Comparison of ENCODE assay signal across 14 mouse cellular contexts in the genomic region with DNA sequence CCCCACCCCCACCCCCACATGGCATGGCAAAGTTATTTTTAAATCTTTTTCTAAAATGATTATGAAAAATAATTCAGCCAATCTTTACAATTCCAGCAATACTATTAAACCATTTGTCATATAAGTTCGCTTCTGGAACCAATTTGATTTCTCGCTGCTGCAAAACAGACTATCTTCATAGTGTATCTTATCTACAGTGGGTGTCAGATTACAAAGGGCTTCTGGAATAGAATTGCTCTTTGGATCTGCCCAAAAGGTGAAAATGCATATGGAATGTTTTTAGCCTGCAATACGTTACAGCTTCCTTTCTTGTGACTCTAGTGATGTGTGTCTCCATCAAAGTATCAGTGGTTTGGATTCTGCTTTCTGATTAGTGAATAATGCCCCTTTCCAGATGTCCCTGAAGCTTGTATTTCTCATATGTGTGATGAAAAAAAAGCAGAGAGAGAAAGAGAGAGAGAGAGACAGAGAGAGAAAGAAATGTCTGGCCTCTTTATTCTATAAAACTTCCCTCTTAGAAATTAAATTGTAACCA. TPM values are rescaled to one million over a fixed set of nuclear protein-coding genes. Genes with fewer than 3 reads are reported as not detected.
DNase-seq lines count a peak whose midpoint lies in the region; ATAC-seq and TF ChIP-seq lines count a peak whose summit lies in the region.
"Had no signal": no experiment of that assay in that cellular context is flagged by ENCODE, and none has a peak within 500 bp of the region (broad histone marks: within the 10 kb centered on the region; RNA-seq: fewer than 3 reads in every experiment).

No protein-coding gene starts in this region.

- TF ChIP-seq POLR2A in brain, embryonic 14.5 days (IDR thresholded peaks at IDR 0.05; ENCODE audit: borderline replicate concordance, extremely low read depth, insufficient read depth, insufficient read length, poor library complexity, severe bottlenecking) = no peak

- ATAC-seq in embryonic facial prominence, embryonic 11.5 days (replicated peaks; ENCODE audit: insufficient number of reproducible peaks, low FRiP score, low TSS enrichment, low read depth) = no peak
- no peak for ATAC-seq in forebrain, postnatal 0 days
- no peak for ATAC-seq in limb, embryonic 15.5 days (ENCODE audit: insufficient number of reproducible peaks, low FRiP score, low TSS enrichment, low read depth)
- ATAC-seq: lung, postnatal 0 days had no signal

- no peak overlapping the region for H3K27ac ChIP-seq in embryonic facial prominence, embryonic 11.5 days (replicated peaks; ENCODE audit: low read depth, low read length)
- H3K27ac ChIP-seq in forebrain, postnatal 0 days (ENCODE audit: low read depth, low read length) = no peak overlapping the region
- peak overlapping the region; percentile 38; the same call in 1 of the 2 replicates for H3K27ac ChIP-seq in limb, embryonic 15.5 days

- peak; percentile 40 for DNase-seq in brain, embryonic 14.5 days (ENCODE audit: low read depth)
- DNase-seq in embryonic facial prominence, embryonic 11.5 days (ENCODE audit: low spot score) = peak; percentile 73
- no peak for DNase-seq in forebrain, postnatal 0 days
- DNase-seq in cerebellum, adult 11 months = no peak
- DNase-seq in adipocyte (ENCODE audit: low spot score) = no peak
- no peak for DNase-seq in adrenal gland, postnatal 4 days (ENCODE audit: low spot score in 2 of 2)
- no peak for DNase-seq in heart, adult 9 months (ENCODE audit: low spot score in 2 of 2)
- DNase-seq: adrenal gland, postnatal 25 days; cerebellum, adult 11-12 months; gastrocnemius, postnatal 14 days; kidney, adult 11 months had no signal

- peak overlapping the region; percentile 15 for H3K4me3 ChIP-seq in embryonic facial prominence, embryonic 11.5 days (ENCODE audit: low read depth, low read length)
- H3K4me3 ChIP-seq in forebrain, postnatal 0 days (ENCODE audit: low read depth, low read length) = peak overlapping the region; percentile 38
- H3K4me3 ChIP-seq in limb, embryonic 15.5 days = no peak overlapping the region

- H3K9me3 ChIP-seq in embryonic facial prominence, embryonic 11.5 days (replicated peaks; ENCODE audit: control insufficient read depth, low read length) = no peaks in the 10 kb centered on the region
- no peaks in the 10 kb centered on the region for H3K9me3 ChIP-seq in forebrain, postnatal 0 days (ENCODE audit: low read length)
- no peaks in the 10 kb centered on the region for H3K9me3 ChIP-seq in limb, embryonic 15.5 days

- H3K4me1 ChIP-seq in embryonic facial prominence, embryonic 11.5 days (ENCODE audit: control insufficient read depth, insufficient read depth, low read length) = no peaks in the 10 kb centered on the region
- H3K4me1 ChIP-seq in forebrain, postnatal 0 days (ENCODE audit: insufficient read depth) = 0 out of 2 replicates have a peak, but pooled peaks cover 4% of the 10 kb centered on the region
- peaks cover 30% of the 10 kb centered on the region for H3K4me1 ChIP-seq in limb, embryonic 15.5 days

- TF ChIP-seq CTCF in brain, embryonic 14.5 days (IDR thresholded peaks at IDR 0.05; ENCODE audit: borderline replicate concordance, extremely low read depth, insufficient read depth, insufficient read length) = no peak
- no peak for TF ChIP-seq CTCF in forebrain, postnatal 0 days (IDR thresholded peaks at IDR 0.05; ENCODE audit: low read depth)

- 16% methylated on average over 3 of the region's 3 CpGs for WGBS in embryonic facial prominence, embryonic 11.5 days
- WGBS in forebrain, postnatal 0 days = 18% methylated on average over 3 of the region's 3 CpGs
- 9% methylated on average over 3 of the region's 3 CpGs for whole genome bisulfite sequencing in limb, embryonic 15.5 days

- H3K4me2 ChIP-seq in embryonic facial prominence, embryonic 11.5 days (ENCODE audit: low read depth, low read length) = no peak overlapping the region
- H3K4me2 ChIP-seq in forebrain, postnatal 0 days (ENCODE audit: low read depth) = peak overlapping the region; percentile 52
- H3K4me2 ChIP-seq in limb, embryonic 15.5 days = no peak overlapping the region

- no peaks in the 10 kb centered on the region for H3K36me3 ChIP-seq in embryonic facial prominence, embryonic 11.5 days (replicated peaks; ENCODE audit: control insufficient read depth, insufficient read depth, low read depth, low read length)
- H3K36me3 ChIP-seq in forebrain, postnatal 0 days (ENCODE audit: insufficient read depth) = no peaks in the 10 kb centered on the region
- no peaks in the 10 kb centered on the region for H3K36me3 ChIP-seq in limb, embryonic 15.5 days

- H3K9ac ChIP-seq in embryonic facial prominence, embryonic 11.5 days (replicated peaks; ENCODE audit: low read length) = no peak overlapping the region
- H3K9ac ChIP-seq in forebrain, postnatal 0 days = peak overlapping the region; percentile 1; the same call in 1 of the 2 replicates
- no peak overlapping the region for H3K9ac ChIP-seq in limb, embryonic 15.5 days

- no peaks in the 10 kb centered on the region for H3K27me3 ChIP-seq in embryonic facial prominence, embryonic 11.5 days (ENCODE audit: control insufficient read depth, insufficient read depth, low read length)
- H3K27me3 ChIP-seq in forebrain, postnatal 0 days (ENCODE audit: insufficient read depth, low read length) = no peaks in the 10 kb centered on the region
- H3K27me3 ChIP-seq in limb, embryonic 15.5 days = no peaks in the 10 kb centered on the region
- H3K27me3 ChIP-seq: CH12.LX had no signal

RNA-seq across cellular contexts. Expression of a gene that starts 1.2 kb away (rescaled TPM):
- 10.3 and 15.1 TPM in 2 replicates for polyA plus RNA-seq in brain, embryonic 14.5 days (2012; rRNA removed)
- 64.5 and 69.2 TPM in 2 replicates for polyA plus RNA-seq in embryonic facial prominence, embryonic 11.5 days (2014; fragmentation: Nextera tagmentation; extraction: Ambion mirVana)
- total RNA-seq in forebrain, postnatal 0 days (2014; rRNA removed) = 27.5 and 45.4 TPM in 2 replicates
- 25.1 and 33.0 TPM in 2 replicates for polyA plus RNA-seq in forebrain, postnatal 0 days (2015; fragmentation: Nextera tagmentation; extraction: Ambion mirVana)
- 13.9 and 14.1 TPM in 2 replicates for polyA plus RNA-seq in limb, embryonic 15.5 days (2015; fragmentation: Nextera tagmentation; extraction: Ambion mirVana)
- 10 to 100 TPM; 15.2 to 16.0 TPM for total RNA-seq in adrenal gland, postnatal 4 days (2021)

RNA-seq across cellular contexts. Expression of a gene that starts 29.5 kb away (rescaled TPM):
- polyA plus RNA-seq in brain, embryonic 14.5 days (2012; rRNA removed) = 24.7 and 29.3 TPM in 2 replicates
- polyA plus RNA-seq in embryonic facial prominence, embryonic 11.5 days (2014; fragmentation: Nextera tagmentation; extraction: Ambion mirVana) = 39.6 and 39.9 TPM in 2 replicates
- total RNA-seq in forebrain, postnatal 0 days (2014; rRNA removed) = 30.6 and 31.0 TPM in 2 replicates
- 14.6 and 16.2 TPM in 2 replicates for polyA plus RNA-seq in forebrain, postnatal 0 days (2015; fragmentation: Nextera tagmentation; extraction: Ambion mirVana)
- 24.5 and 25.4 TPM in 2 replicates for polyA plus RNA-seq in limb, embryonic 15.5 days (2015; fragmentation: Nextera tagmentation; extraction: Ambion mirVana)
- 10 to 100 TPM; 37.6 to 40.8 TPM for total RNA-seq in adrenal gland, postnatal 4 days (2021)

Comparison
In these comparisons a context has a peak if more than half of its experiments do, and no peak if none do; other contexts are left out.
1. DNase-seq: peak in brain, embryonic 14.5 days (single experiment) and embryonic facial prominence, embryonic 11.5 days (single experiment); none in forebrain, postnatal 0 days (single experiment), cerebellum, adult 11 months (single experiment), adipocyte (single experiment), adrenal gland, postnatal 4 days (0 of 2) and heart, adult 9 months (0 of 2).